Comparison of ENCODE assay signal across 7 mouse cellular contexts in the genomic region with DNA sequence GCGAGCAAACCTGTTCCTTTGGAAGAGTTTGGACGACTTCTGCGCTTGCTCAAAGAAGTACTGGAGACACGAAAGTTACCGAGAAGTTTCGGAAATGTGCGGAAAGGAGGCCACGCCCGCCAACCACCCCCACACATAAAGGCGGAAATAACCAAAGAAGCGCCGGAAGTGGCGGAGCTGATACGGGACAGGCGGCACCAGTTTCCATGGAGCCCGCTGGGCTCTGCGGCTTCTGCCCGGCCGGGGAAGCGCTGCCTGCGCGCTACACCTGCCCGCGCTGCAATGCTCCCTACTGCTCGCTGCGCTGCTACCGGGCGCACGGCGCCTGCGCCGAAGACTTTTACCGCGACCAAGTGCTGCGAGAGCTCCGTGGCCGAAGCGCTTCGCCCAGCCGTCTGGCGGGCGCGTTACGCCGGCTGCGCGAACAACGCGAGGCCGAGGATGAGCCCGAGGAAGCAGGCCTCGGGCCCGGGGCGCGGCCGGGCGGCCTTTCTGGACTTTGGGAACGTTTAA. TPM values are rescaled to one million over a fixed set of nuclear protein-coding genes. Genes with fewer than 3 reads are reported as not detected.
DNase-seq lines count a peak whose midpoint lies in the region; ATAC-seq and TF ChIP-seq lines count a peak whose summit lies in the region.

A gene (plus strand): TSS at position 172 of the 513 bp plus-strand sequence.

- DNase-seq in adrenal gland, postnatal 14 days: peak; percentile 96
- peak; percentile 93 for DNase-seq in embryonic facial prominence, embryonic 10.5 days (ENCODE audit: low spot score)
- DNase-seq in kidney, adult 11 months: peak; percentile 96
- peak; percentile 91 for DNase-seq in limb, embryonic 10.5 days (ENCODE audit: low spot score)
- DNase-seq in spleen, adult 2 months (ENCODE audit: low read depth in 1 of 2, low spot score in 2 of 2): peak; percentile 90 to 93

- H3K4me3 ChIP-seq in embryonic facial prominence, embryonic 10.5 days: peak within 1 kb of the TSS; percentile 94
- peak within 1 kb of the TSS; percentile 88 for H3K4me3 ChIP-seq in limb, embryonic 10.5 days
- peak within 1 kb of the TSS; percentile 91 for H3K4me3 ChIP-seq in midbrain, embryonic 13.5 days (replicated peaks)
- peak within 1 kb of the TSS; percentile 96 for H3K4me3 ChIP-seq in spleen, adult 2 months (ENCODE audit: extremely low read depth, insufficient read depth, insufficient read length)

- TF ChIP-seq POLR2A in spleen, adult 2 months (IDR thresholded peaks at IDR 0.05; ENCODE audit: low read depth, low read length): peak; percentile 28; the same call in 1 of the 2 replicates

- H3K27ac ChIP-seq in embryonic facial prominence, embryonic 10.5 days (replicated peaks): peak within 1 kb of the TSS; percentile 94
- H3K27ac ChIP-seq in limb, embryonic 10.5 days: peak within 1 kb of the TSS; percentile 94
- H3K27ac ChIP-seq in midbrain, embryonic 13.5 days: peak within 1 kb of the TSS; percentile 93
- peak within 1 kb of the TSS; percentile 89 for H3K27ac ChIP-seq in spleen, adult 2 months (ENCODE audit: insufficient read depth, low read length)

- ATAC-seq in granulocyte monocyte progenitor cell, adult 5-6 weeks (replicated peaks; ENCODE audit: poor library complexity, severe bottlenecking): peak; percentile 62
- peak; percentile 77 for ATAC-seq in midbrain, embryonic 13.5 days

- H3K4me1 ChIP-seq in embryonic facial prominence, embryonic 10.5 days: peaks cover 45% of the 10 kb centered on the region
- peaks cover 43% of the 10 kb centered on the region for H3K4me1 ChIP-seq in limb, embryonic 10.5 days
- peaks cover 56% of the 10 kb centered on the region for H3K4me1 ChIP-seq in midbrain, embryonic 13.5 days (replicated peaks)
- peaks cover 6% of the 10 kb centered on the region; the same call in 1 of the 2 replicates for H3K4me1 ChIP-seq in spleen, adult 2 months (ENCODE audit: control insufficient read depth, insufficient read depth, insufficient read length)

- H3K4me2 ChIP-seq in midbrain, embryonic 13.5 days (replicated peaks): peak within 1 kb of the TSS; percentile 99

- peaks cover 41% of the 10 kb centered on the region for H3K36me3 ChIP-seq in embryonic facial prominence, embryonic 10.5 days (replicated peaks)
- H3K36me3 ChIP-seq in limb, embryonic 10.5 days: peaks cover 36% of the 10 kb centered on the region
- H3K36me3 ChIP-seq in midbrain, embryonic 13.5 days: peaks cover 10% of the 10 kb centered on the region
- H3K36me3 ChIP-seq in spleen, adult 2 months (ENCODE audit: control insufficient read depth, insufficient read depth, low read length): peaks cover 4% of the 10 kb centered on the region

- peak within 1 kb of the TSS; percentile 98 for H3K9ac ChIP-seq in midbrain, embryonic 13.5 days (replicated peaks)

- H3K9me3 ChIP-seq in embryonic facial prominence, embryonic 10.5 days: no peaks in the 10 kb centered on the region
- no peaks in the 10 kb centered on the region for H3K9me3 ChIP-seq in limb, embryonic 10.5 days (replicated peaks)
- no peaks in the 10 kb centered on the region for H3K9me3 ChIP-seq in midbrain, embryonic 13.5 days

- no peak for TF ChIP-seq CTCF in spleen, adult 2 months (IDR thresholded peaks at IDR 0.05; ENCODE audit: extremely low read depth, insufficient read depth, insufficient read length, insufficient replicate concordance)

- under 1% methylated on average over 58 of the region's 58 CpGs for WGBS in embryonic facial prominence, embryonic 10.5 days
- under 1% methylated on average over 58 of the region's 58 CpGs for WGBS in limb, embryonic 10.5 days
- WGBS in midbrain, embryonic 13.5 days: under 1% methylated on average over 58 of the region's 58 CpGs
- under 1% methylated on average over 58 of the region's 58 CpGs for WGBS in spleen, adult 2 months

- H3K27me3 ChIP-seq in embryonic facial prominence, embryonic 10.5 days (replicated peaks; ENCODE audit: low read depth, poor library complexity, severe bottlenecking): no peaks in the 10 kb centered on the region
- no peaks in the 10 kb centered on the region for H3K27me3 ChIP-seq in limb, embryonic 10.5 days (ENCODE audit: low read depth, poor library complexity, severe bottlenecking)
- no peaks in the 10 kb centered on the region for H3K27me3 ChIP-seq in midbrain, embryonic 13.5 days
- no peaks in the 10 kb centered on the region for H3K27me3 ChIP-seq in spleen, adult 2 months (ENCODE audit: control insufficient read depth, insufficient read depth, low read length)

RNA-seq across cellular contexts. Expression of the gene that starts here (rescaled TPM):
- 24.9 and 25.3 TPM in 2 replicates for total RNA-seq in adrenal gland, postnatal 14 days (2021)
- polyA plus RNA-seq in embryonic facial prominence, embryonic 10.5 days (2016; fragmentation: Nextera tagmentation; extraction: Ambion mirVana): 33.8 and 35.6 TPM in 2 replicates
- 5.0 and 17.6 TPM in 2 replicates for total RNA-seq in granulocyte monocyte progenitor cell, adult 5-6 weeks (2014; fragmentation: Nextera tagmentation)
- 13.7 and 17.6 TPM in 2 replicates for total RNA-seq in granulocyte monocyte progenitor cell, adult 5-6 weeks (2017)
- 35.2 and 36.1 TPM in 2 replicates for polyA plus RNA-seq in limb, embryonic 10.5 days (2016; fragmentation: Nextera tagmentation; extraction: Ambion mirVana)
- 27.4 and 33.1 TPM in 2 replicates for polyA plus RNA-seq in midbrain, embryonic 13.5 days (2015; fragmentation: Nextera tagmentation; extraction: Ambion mirVana)
- 38.5 and 61.3 TPM in 2 replicates for polyA plus RNA-seq in spleen, adult 2 months (2012; rRNA removed)

Comparison
In these comparisons a context has a peak if more than half of its experiments do, and no peak if none do; other contexts are left out.
1. Peak in every context shown above with its lines: DNase-seq, ATAC-seq, H3K4me3 ChIP-seq and H3K27ac ChIP-seq.